Mouse (Mus musculus): ENCODE results near the gene Tbx15.

- TF ChIP-seq CTCF (IDR thresholded peaks at IDR 0.05; ENCODE audit: extremely low read depth, insufficient read length, insufficient replicate concordance, low read depth, low read length) (no peak), POLR2A (IDR thresholded peaks at IDR 0.05; ENCODE audit: low read depth, low read length) (no peak)
Observed at GRCm38 (mm10) chr3:99279718-99280117, 39.5 kb downstream of the Tbx15 start.

Measured in small intestine, adult 2 months (tissue).